Mouse (Mus musculus) liver, embryonic 12.5 days (tissue): ENCODE measurements around the gene Smarcad1. TPM values are rescaled to one million over a fixed set of nuclear protein-coding genes. Genes with fewer than 3 reads are reported as not detected.
"Not testable (repeated sequence)": the region's sequence is repeated elsewhere in the genome, so short reads cannot be mapped to it uniquely, and the experiment has no call there.

Experiments used
- ATAC-seq: fragments of 200-750 bp; cut with Nextera tagmentation; 2 replicates; pipeline ENCODE4 v1.8.0; 2017; ENCODE audit warnings: moderate number of reproducible peaks, mild to moderate bottlenecking, moderate library complexity
- H3K27ac ChIP-seq: fragments of 300-500 bp; sonication (generic); 2 replicates; pipeline ENCODE4 v1.5.1; 2016; ENCODE audit warnings: mild to moderate bottlenecking
- H3K27me3 ChIP-seq: fragments of 300-500 bp; sonication (generic); replicated peaks from 2 replicates; pipeline ENCODE4 v1.6.1; 2016; ENCODE audit warnings: mild to moderate bottlenecking, moderate library complexity
- H3K36me3 ChIP-seq: fragments of 300-500 bp; sonication (generic); 2 replicates; pipeline ENCODE4 v1.6.1; 2016; ENCODE audit warnings: mild to moderate bottlenecking, moderate library complexity
- H3K4me1 ChIP-seq: fragments of 300-500 bp; sonication (generic); 2 replicates; pipeline ENCODE4 v1.6.1; 2016
- H3K4me2 ChIP-seq: fragments of 300-500 bp; sonication (generic); 2 replicates; pipeline ENCODE4 v1.6.1; 2016; ENCODE audit warnings: mild to moderate bottlenecking, moderate library complexity
- H3K4me3 ChIP-seq: fragments of 300-500 bp; sonication (generic); 2 replicates; pipeline ENCODE4 v1.5.1; 2016; ENCODE audit warnings: mild to moderate bottlenecking, moderate library complexity
- H3K9ac ChIP-seq: fragments of 300-500 bp; sonication (generic); 2 replicates; pipeline ENCODE4 v1.6.1; 2016; ENCODE audit warnings: mild to moderate bottlenecking, moderate library complexity
- H3K9me3 ChIP-seq: fragments of 300-500 bp; sonication (generic); replicated peaks from 2 replicates; pipeline ENCODE4 v1.6.1; 2016; ENCODE audit warnings: mild to moderate bottlenecking, moderate library complexity
- WGBS: fragments of 180-500 bp; shearing (Covaris S2); methylation state at CpG from one replicate; pipeline ENCODE4 v1.1.7; 2016; ENCODE audit not compliant: insufficient replicate concordance; 5-methylcytosine and 5-hydroxymethylcytosine counted together
- polyA plus RNA-seq: library from polyadenylated mRNA; unstranded; fragments of >200 nt; fragmentation: Nextera tagmentation; extraction: Ambion mirVana; gene quantifications from 2 replicates; pipeline ENCODE4 v1.2.1, GENCODE M21; 2016

Gene Smarcad1
- 33.2 and 35.3 TPM in 2 replicates for polyA plus RNA-seq

GRCm38 (mm10) chr6:65042491-65043171 is at the start of gene Smarcad1:
Gene Smarcad1, plus strand, starts transcription at chr6:65042583.
- H3K9ac ChIP-seq: peak within 1 kb of the TSS; percentile 87
- H3K27me3 ChIP-seq: no peaks in the 10 kb centered on the region
- peak within 1 kb of the TSS; percentile 84 for H3K4me3 ChIP-seq
- H3K9me3 ChIP-seq: no peaks in the 10 kb centered on the region
- H3K36me3 ChIP-seq: peaks cover 35% of the 10 kb centered on the region
- peaks cover 12% of the 10 kb centered on the region for H3K4me1 ChIP-seq
- WGBS: under 1% methylated on average over 81 of the region's 81 CpGs
- H3K27ac ChIP-seq: peak within 1 kb of the TSS; percentile 82
- ATAC-seq: peak; percentile 92
- H3K4me2 ChIP-seq: peak within 1 kb of the TSS; percentile 74

GRCm38 (mm10) chr6:64996824-64997421 is 45.5 kb upstream of the Smarcad1 start:
- no peaks in the 10 kb centered on the region for H3K4me1 ChIP-seq
- H3K9ac ChIP-seq: no peak overlapping the region
- 41% methylated on average over 13 of the region's 13 CpGs for WGBS
- no peaks in the 10 kb centered on the region for H3K27me3 ChIP-seq
- no peaks in the 10 kb centered on the region for H3K9me3 ChIP-seq
- no peak overlapping the region for H3K4me2 ChIP-seq
- H3K4me3 ChIP-seq: no peak overlapping the region
- H3K27ac ChIP-seq: no peak overlapping the region
- no peak for ATAC-seq
- no peaks in the 10 kb centered on the region for H3K36me3 ChIP-seq

- no peak overlapping the region for H3K9ac ChIP-seq
- ATAC-seq: no peak
- H3K4me2 ChIP-seq: no peak overlapping the region
- H3K36me3 ChIP-seq: no peaks in the 10 kb centered on the region
- no peak overlapping the region for H3K27ac ChIP-seq
- no peaks in the 10 kb centered on the region for H3K4me1 ChIP-seq
- 71% methylated on average over 2 of the region's 2 CpGs for WGBS
- H3K4me3 ChIP-seq: no peak overlapping the region
- no peaks in the 10 kb centered on the region for H3K27me3 ChIP-seq
- H3K9me3 ChIP-seq: no peaks in the 10 kb centered on the region
Observed at GRCm38 (mm10) chr6:64997805-64998204, 44.6 kb upstream of the Smarcad1 start.

GRCm38 (mm10) chr6:65000757-65001156 is 41.6 kb upstream of the Smarcad1 start:
- not testable (repeated sequence) for H3K4me3 ChIP-seq, H3K4me1 ChIP-seq, H3K9me3 ChIP-seq, H3K4me2 ChIP-seq, H3K27me3 ChIP-seq, H3K36me3 ChIP-seq, H3K9ac ChIP-seq, ATAC-seq, H3K27ac ChIP-seq
- WGBS: 63% methylated on average over 5 of the region's 5 CpGs

- Histone ChIP-seq H3K4me1 (no peaks in the 10 kb centered on the region), H3K27me3 (no peaks in the 10 kb centered on the region), H3K4me3 (no peak overlapping the region), H3K9me3 (no peaks in the 10 kb centered on the region), H3K4me2 (no peak overlapping the region), H3K36me3 (no peaks in the 10 kb centered on the region), H3K27ac (no peak overlapping the region), H3K9ac (no peak overlapping the region)
- WGBS: 60% methylated on average over 3 of the region's 3 CpGs
- no peak for ATAC-seq
Observed at GRCm38 (mm10) chr6:65002196-65002595, 40.2 kb upstream of the Smarcad1 start.

- no peak for ATAC-seq
- H3K9me3 ChIP-seq: no peaks in the 10 kb centered on the region
- H3K27me3 ChIP-seq: no peaks in the 10 kb centered on the region
- no peaks in the 10 kb centered on the region for H3K36me3 ChIP-seq
- no peak overlapping the region for H3K4me3 ChIP-seq
- no peak overlapping the region for H3K27ac ChIP-seq
- H3K9ac ChIP-seq: no peak overlapping the region
- H3K4me2 ChIP-seq: no peak overlapping the region
- H3K4me1 ChIP-seq: no peaks in the 10 kb centered on the region
- WGBS: 40% methylated on average over 5 of the region's 5 CpGs
Observed at GRCm38 (mm10) chr6:65008836-65009235, 33.5 kb upstream of the Smarcad1 start.

- no peaks in the 10 kb centered on the region for H3K4me1 ChIP-seq
- H3K36me3 ChIP-seq: no peaks in the 10 kb centered on the region
- WGBS: 63% methylated on average over 5 of the region's 5 CpGs
- H3K9ac ChIP-seq: no peak overlapping the region
- no peak for ATAC-seq
- H3K9me3 ChIP-seq: no peaks in the 10 kb centered on the region
- H3K27me3 ChIP-seq: no peaks in the 10 kb centered on the region
- no peak overlapping the region for H3K4me3 ChIP-seq
- H3K4me2 ChIP-seq: no peak overlapping the region
- H3K27ac ChIP-seq: no peak overlapping the region
Observed at GRCm38 (mm10) chr6:65011444-65011990, 30.9 kb upstream of the Smarcad1 start.

- Histone ChIP-seq H3K27ac (no peak overlapping the region), H3K4me3 (no peak overlapping the region), H3K36me3 (no peaks in the 10 kb centered on the region), H3K4me2 (no peak overlapping the region), H3K9ac (no peak overlapping the region), H3K27me3 (no peaks in the 10 kb centered on the region), H3K9me3 (no peaks in the 10 kb centered on the region), H3K4me1 (no peaks in the 10 kb centered on the region)
- 67% methylated on average over 2 of the region's 2 CpGs for WGBS
- no peak for ATAC-seq
Observed at GRCm38 (mm10) chr6:65012142-65012541, 30.2 kb upstream of the Smarcad1 start.

GRCm38 (mm10) chr6:65017566-65017965 is 24.8 kb upstream of the Smarcad1 start:
- H3K4me3 ChIP-seq: no peak overlapping the region
- 82% methylated on average over 10 of the region's 10 CpGs for WGBS
- H3K9ac ChIP-seq: no peak overlapping the region
- H3K4me1 ChIP-seq: no peaks in the 10 kb centered on the region
- H3K9me3 ChIP-seq: no peaks in the 10 kb centered on the region
- H3K27ac ChIP-seq: no peak overlapping the region
- no peaks in the 10 kb centered on the region for H3K36me3 ChIP-seq
- ATAC-seq: no peak
- no peaks in the 10 kb centered on the region for H3K27me3 ChIP-seq
- no peak overlapping the region for H3K4me2 ChIP-seq

- WGBS: 61% methylated on average over 5 of the region's 5 CpGs
Observed at GRCm38 (mm10) chr6:65018966-65019365, 23.4 kb upstream of the Smarcad1 start.

GRCm38 (mm10) chr6:65021883-65022282 is 20.5 kb upstream of the Smarcad1 start:
- H3K9me3 ChIP-seq: no peaks in the 10 kb centered on the region
- 31% methylated on average over 4 of the region's 4 CpGs for WGBS
- ATAC-seq: no peak

More at GRCm38 (mm10) chr6:65018966-65019365, 23.4 kb upstream of the Smarcad1 start:
- H3K27me3 ChIP-seq, H3K9ac ChIP-seq, ATAC-seq, H3K9me3 ChIP-seq, H3K36me3 ChIP-seq, H3K27ac ChIP-seq, H3K4me1 ChIP-seq, H3K4me2 ChIP-seq, H3K4me3 ChIP-seq: not testable (repeated sequence)

GRCm38 (mm10) chr6:65023053-65023452 is 19.3 kb upstream of the Smarcad1 start:
- no peak overlapping the region for H3K9ac ChIP-seq

More at GRCm38 (mm10) chr6:65021883-65022282, 20.5 kb upstream of the Smarcad1 start:
- H3K9ac ChIP-seq: no peak overlapping the region
- no peak overlapping the region for H3K27ac ChIP-seq
- H3K4me2 ChIP-seq: no peak overlapping the region
- H3K36me3 ChIP-seq: no peaks in the 10 kb centered on the region
- H3K27me3 ChIP-seq: no peaks in the 10 kb centered on the region
- H3K4me1 ChIP-seq: no peaks in the 10 kb centered on the region
- no peak overlapping the region for H3K4me3 ChIP-seq

More at GRCm38 (mm10) chr6:65023053-65023452, 19.3 kb upstream of the Smarcad1 start:
- Histone ChIP-seq H3K36me3 (no peaks in the 10 kb centered on the region), H3K27me3 (no peaks in the 10 kb centered on the region), H3K9me3 (no peaks in the 10 kb centered on the region), H3K4me2 (no peak overlapping the region), H3K4me3 (no peak overlapping the region), H3K4me1 (no peaks in the 10 kb centered on the region), H3K27ac (no peak overlapping the region)
- WGBS: 57% methylated on average over 6 of the region's 6 CpGs
- ATAC-seq: no peak
